Mouse (Mus musculus) naive thymus-derived CD4-positive, alpha-beta T cell, adult 2 months (primary cell): ENCODE results near the gene Sh3pxd2a.

Source experiments
- DNase-seq: peaks from one replicate; pipeline ENCODE4 v3.0.0-alpha.2; 2011; ENCODE audit warnings: low read depth

Sh3pxd2a gene

DNA sequence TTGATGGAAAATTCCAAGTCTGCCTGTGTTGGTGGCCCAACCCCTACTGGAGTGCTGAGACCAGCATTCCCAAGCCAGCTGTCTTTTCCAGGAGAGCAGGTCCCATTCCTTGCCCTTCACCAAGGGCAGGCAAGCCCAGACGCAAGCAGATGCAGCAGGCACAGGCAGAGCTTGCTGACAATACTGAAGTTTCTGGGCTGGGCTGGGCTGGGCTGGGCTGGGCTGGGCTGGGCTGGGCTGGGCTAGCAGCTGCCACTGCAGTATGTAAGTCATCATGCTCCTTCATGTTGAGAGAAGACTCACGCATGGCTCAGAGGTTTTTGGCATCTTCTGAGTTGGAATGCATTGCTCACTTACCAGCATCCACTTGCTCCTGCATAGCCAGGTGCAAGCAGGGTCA is 27.7 kb upstream of the Sh3pxd2a start:
- no peak for DNase-seq

DNA sequence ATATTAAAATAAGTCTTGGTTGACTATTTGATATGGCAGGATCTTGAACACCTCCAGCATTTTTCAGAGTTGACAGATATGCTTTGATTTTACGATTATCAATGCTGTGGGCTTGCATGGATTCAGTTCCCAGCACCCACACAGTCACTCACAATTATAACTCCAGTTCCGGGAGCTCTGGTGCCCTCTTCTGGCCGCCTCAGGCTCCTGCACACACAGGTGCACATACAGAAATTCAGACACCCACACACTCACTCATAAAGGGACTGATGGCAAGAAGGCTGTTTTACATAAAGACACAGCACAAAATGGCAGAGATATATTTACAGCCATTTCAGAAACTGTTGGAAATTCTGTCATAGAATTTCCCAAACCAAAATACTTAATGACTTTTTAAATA is 25.0 kb upstream of the Sh3pxd2a start:
- DNase-seq: peak; percentile 31

DNA sequence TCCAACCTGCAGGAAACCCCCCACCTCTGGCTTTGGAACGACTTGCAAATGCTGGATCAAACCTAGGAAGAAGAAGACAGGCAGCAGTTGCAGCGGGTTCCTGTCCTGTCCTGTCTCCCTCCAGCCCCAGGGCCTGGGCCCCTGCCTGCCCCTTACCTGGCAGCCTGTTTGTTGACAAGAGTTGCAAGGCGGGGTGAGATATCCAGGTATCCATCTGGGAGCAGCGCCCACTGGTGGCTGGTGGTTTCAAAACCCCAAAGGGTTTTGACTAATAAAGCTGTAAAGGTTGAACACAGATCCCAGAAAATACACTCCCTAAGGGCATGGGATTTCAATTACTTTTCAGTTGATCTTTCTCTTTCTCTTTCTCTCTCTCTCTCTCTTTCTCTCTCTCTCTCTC is 24.0 kb upstream of the Sh3pxd2a start:
- DNase-seq: peak; percentile 66

DNA sequence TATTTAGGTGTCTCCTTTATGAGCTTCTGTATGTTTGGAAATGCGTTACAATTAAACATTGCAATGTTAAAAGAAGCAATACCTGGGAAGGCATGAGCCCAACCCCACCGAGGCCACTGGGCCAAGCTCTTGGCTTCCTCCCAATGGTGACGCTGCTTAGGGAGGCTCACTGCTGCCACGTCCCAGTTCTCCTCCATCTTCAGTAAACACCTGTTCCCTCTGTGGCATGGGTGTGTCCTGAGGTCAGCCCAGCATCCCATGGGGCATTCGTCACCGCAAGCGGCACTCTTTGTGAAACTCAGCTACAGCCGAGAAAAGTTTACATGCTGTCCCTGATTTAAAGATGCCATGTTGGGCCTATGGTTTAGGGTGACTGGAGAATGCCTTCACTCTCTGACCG is 23.4 kb upstream of the Sh3pxd2a start:
- no peak for DNase-seq

DNA sequence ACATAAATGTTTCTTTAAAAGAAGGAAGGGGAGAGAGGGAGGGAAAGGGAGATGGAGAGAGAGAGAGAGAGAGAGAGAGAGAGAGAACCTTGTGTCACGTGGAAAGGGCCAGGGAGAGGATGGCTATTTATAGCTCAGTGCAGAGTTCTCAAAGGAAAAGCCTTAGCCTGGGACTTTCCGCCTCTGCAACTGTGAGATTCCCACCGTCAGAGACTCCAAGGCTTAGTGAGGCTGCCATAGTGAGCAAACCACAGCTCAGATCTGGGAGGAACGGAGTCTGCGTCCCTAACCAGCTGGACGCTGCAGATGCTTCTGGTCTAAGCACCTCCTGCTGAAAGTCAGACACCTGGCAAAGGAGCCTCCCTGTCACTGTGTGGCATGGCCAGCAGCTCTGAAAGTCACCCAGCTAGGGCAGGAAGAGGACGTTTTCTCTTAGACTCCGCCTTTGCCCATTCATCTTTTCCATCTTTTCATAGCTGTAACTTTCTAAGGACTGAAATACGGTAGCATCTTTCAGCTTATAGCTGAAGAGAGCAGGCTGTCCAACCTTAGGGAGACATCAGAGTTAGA is 21.9 kb upstream of the Sh3pxd2a start:
- DNase-seq: no peak

DNA sequence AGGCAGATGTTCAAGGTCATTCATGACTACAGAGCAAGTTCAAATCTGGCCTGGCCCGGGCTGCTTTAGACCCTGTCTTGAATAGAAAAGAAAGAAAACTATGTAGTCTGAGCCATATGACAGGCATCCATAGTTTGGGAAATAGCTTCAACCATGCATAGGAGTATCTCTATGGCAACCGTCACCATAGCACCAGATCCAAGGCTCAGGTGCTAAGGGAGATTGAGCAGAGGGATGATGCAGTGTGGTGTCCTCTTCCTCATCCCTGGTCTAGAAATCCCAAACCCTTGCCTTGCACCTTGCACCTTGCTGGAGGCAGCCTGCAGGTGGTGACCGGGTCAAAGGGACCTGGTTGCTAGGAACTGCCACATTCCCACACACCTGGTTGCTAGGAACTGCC is 19.9 kb upstream of the Sh3pxd2a start:
- no peak for DNase-seq

DNA sequence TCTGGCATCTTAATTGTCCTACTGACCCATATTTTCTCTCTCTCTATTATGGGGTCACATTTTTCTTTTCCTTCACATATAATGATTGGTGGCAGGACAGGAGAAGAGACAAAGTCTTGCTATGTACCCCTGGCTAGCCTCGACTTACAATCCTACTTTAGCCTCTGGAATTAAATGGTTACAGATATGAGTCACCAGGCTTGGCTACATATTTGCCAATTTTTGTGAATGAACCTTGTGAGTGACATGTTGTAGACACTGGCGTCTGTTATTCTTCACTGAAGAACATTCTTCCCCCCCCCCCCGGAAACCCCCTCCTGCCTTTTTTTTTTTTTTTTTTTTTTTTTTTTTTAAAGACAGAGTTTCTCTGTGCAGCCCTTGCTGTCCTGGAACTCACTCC is 19.1 kb upstream of the Sh3pxd2a start:
- no peak for DNase-seq

DNA sequence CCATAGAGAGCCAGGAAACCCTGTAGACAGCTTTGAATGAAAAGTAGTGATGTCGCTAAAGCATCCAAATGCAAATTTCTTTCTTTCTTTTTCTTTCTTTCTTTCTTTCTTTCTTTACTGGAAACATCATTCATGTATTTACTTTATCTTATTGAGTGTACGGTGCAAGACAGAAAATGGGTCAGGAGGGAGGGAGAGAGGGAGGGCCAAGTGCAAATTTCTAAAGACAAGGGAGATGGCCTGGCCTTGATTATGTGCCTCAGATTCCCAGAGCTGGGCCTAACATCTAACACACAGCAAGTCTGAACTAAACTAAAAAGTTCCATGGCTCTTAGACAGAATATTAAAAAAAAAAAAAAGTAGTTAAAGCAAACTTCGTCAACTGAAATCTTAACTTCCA is 9.3 kb upstream of the Sh3pxd2a start:
- DNase-seq: no peak

DNA sequence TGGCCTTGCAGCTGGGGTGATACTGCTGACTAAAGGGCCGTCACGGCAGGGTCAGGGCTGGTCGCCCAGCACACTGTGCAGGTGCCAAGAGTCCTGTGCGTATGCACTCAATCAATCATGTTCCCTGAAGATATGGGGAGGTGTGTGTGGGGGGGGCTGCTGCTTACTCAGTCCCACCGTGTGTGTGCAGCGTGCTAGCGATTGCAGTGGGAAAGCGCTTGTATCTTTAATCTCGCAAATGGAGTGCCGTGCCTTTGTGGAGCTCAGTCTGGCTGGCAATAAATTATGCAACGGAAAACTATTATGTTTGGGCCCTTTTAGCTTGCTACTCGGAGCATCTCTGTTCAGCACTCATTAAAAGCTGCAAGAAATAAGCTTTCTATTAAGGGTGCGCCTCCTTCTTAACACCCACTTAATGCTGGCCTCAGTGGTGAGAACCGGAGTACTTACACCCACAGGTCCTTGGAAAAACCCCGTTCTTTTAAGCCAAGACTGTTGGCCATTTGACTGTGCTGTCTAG is 8.7 kb upstream of the Sh3pxd2a start:
- no peak for DNase-seq

DNA sequence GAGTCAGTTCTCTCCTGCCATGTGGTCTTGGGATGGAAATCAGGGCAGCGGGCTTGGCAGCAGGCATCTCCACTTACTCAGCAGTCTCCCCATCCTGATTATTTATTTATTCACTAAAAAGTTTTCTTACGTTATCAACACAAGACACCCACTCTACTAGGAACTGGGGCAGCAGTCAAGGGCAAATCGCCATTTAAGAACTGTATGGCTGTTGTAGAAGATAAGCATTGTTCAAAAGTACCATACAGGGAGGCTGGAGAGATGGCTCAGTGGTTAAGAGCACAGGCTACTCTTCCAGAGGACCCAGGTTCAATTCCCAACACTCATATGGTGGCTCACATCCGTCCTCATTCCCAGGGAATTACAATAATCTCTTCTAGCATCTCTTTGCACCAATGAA is 7.6 kb upstream of the Sh3pxd2a start:
- DNase-seq: no peak

DNA sequence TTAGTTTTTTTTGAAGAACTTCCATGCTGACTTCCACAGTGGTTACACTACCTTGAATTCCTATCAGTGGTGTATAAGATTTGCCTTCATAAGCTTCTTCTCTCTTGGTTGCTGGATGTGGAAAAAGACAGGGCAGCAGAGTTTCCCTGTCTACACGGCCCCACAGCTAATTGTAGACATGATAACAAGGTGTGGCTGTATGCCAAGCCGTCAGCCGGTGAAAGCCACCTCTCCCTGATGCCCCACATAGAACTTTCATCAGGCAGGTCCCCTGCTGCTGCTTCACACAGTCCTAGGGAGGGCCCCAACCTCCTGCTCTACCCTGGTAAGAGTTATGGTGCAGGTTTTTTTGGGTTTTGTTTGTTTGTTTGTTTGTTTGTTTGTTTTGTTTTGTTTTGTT is 4.5 kb upstream of the Sh3pxd2a start:
- DNase-seq: no peak

DNA sequence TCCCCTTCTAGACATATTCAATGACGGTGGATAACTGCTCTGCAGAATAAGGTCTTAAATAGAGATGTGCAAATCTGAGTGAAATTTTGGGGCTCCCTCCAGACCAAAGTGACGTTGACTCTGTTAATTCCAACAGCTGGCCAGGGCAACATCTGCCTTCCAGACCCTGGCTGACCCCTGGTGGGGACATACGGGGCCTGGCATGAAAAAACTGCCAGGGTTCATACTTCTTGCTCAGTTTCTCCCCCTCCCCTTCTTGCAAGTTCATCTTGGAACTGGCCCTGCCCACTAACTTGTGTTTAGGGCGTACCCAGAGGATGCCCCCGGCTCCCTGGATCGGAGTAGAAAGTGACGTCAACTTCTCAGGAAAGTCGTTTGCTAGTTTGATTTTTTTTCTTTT is 2.6 kb upstream of the Sh3pxd2a start:
- DNase-seq: no peak

DNA sequence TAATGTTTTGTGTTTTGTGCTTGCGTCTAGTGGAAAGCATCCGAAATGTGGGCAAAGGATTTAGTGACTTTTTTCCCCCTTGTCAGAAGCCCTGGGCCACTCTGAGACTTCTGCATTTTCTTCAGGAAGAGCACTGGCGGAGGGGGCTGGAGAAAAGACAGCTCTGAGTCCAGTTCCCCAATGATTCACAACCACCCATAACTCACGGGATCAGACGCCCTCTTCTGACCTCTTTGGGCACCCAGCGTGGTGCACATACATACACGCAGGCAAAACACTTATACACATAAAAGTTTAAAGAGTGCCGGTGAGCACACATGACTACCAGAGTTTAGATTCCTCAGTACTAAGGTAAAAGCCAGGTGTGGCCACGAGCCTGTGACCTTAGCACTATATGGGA is 1.3 kb upstream of the Sh3pxd2a start:
- DNase-seq: no peak

DNA sequence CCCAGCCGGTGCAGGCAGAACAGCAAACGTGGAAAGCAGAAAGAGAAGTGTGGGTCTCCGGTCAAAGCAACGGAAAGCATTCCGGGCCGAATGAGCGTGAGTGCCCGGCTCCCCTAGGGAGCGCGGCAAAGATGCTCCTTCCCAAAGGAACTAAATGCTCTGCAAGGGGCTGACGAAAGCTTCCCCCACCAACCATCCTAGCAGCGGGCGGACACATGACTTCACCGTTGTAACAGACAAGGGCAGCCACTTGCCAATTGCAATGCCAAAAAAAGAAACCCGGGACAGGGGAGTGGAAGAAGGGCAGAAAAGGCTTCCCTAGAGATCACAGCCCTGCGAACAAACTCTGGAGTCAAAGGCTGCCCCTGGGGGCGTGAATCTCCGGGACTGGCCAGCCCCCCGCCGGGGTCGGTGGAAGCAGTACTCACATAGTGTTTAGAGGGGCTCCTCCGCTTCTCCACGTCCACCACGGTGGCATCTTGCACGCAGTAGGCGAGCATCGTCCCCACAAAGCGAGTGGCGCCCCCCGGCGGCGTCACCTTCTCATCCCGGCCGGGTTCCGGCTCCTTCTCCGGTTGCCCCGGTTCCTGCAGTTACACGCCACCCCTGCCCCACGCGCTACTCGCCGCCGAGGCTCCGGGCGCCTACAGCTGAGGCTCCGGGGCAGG is 431 bp downstream of the Sh3pxd2a start:
- peak; percentile 92 for DNase-seq

DNA sequence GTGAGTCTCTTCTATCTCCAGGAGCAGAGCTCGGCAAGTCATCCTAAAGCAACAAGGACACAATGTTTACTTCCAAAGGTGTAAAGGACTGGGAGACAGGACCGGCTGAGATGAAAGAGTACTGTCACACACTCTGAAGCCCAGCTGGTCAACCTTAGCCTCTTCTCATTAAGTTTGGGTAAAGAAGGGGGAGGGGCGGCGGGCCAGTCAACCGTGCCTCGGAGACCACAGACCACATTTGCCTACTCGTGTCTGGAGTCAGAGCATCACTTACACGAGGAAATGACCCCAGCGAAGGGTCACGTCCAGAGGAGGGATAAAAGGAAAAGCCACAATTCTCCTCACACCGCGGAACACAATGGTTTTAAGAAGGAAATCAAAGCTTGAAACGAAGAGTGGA is 995 bp downstream of the Sh3pxd2a start:
- DNase-seq: no peak

DNA sequence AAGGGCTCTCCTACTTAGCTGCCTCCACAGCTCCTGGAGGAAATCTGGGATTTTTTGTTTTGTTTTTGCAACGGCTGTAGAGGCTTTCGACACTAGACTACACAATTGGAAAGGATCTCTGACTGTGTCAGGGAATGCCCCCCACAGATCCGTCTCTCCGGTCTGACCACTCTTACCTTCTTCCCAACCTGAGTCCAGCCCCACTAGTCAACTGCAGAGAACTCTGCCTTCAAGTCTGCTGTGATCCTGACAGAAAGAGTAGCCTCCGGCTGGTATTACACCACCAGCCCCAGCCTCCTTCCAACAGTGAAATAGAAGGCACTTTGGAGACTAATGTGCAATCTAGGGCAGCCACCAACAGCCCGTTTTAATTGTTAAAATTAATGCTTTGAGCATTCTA is 1.5 kb downstream of the Sh3pxd2a start:
- DNase-seq: no peak

DNA sequence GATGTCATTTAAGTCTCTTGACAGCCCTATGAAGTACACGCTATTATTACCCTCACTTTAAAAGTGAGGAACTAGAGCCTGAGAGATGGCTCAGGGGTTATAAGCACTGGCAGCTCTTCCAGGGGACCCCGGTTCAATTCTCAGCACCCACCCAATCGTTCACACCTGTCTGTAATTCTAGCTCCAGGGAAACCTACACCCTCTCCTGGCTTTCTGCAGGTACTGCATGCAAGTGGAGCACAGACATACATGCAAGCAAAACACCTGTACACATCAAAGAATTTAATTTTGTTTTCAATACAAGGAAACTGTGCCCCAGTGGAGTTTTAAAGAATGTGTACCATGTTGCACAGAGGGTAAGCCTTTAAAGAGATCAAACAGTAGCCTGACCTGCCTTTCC is 2.4 kb downstream of the Sh3pxd2a start:
- no peak for DNase-seq

DNA sequence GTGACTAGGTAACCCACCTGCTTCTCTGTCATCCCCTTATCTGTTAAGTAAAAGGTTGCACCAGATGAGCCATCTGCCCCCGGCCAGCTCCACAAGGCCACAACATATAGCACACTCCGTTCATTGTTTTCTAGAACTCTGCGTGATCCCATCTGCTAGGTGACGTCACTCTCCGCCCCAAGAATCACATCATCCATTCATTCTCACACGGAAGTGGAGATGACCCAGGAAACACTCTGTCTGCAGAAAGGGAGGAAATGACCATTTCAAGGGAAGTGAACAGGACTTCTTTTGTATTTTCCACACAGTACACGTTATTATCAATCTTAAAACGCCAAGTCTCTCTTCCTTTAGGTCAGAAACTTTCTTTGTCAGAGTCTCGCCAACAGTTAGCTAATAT is 2.8 kb downstream of the Sh3pxd2a start:
- no peak for DNase-seq

DNA sequence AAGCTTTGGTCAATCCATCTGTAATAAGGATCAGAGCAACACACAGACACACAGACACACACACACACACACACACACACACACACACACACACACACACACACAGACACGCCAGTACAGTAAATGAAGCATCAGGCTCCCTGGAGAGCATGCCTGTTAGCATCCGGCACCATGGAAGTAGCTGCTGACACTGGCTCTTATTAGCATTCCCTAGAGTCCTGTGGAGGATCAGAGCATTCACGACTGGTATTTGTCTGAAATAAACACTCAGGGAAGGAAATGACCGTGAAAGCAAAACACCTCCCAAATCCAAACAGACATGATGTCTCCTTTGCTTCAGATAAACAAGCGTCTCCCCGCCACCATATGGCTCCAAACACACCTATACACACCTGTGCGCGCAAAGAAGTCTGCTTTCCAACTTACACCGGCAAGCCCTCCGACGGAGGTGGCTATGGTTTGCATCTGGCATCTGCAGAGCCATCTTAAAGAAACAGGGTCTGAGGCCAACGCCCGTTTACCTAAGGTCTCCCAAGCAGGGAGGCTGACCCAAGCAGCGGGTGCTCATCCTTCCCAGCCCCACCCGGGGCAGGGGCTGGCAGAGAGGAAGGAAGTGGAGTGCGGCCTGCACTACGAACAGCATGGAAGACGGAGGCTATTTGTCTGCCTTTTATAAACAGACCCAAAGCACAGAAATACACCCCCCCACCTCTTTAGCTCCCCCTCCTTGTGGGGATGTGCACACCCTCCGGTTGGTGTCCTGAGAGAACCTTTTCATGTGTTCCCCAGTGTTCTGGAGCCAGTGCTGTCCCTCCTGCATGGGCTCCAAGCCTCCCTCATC is 3.9 kb downstream of the Sh3pxd2a start:
- DNase-seq: peak; percentile 10

DNA sequence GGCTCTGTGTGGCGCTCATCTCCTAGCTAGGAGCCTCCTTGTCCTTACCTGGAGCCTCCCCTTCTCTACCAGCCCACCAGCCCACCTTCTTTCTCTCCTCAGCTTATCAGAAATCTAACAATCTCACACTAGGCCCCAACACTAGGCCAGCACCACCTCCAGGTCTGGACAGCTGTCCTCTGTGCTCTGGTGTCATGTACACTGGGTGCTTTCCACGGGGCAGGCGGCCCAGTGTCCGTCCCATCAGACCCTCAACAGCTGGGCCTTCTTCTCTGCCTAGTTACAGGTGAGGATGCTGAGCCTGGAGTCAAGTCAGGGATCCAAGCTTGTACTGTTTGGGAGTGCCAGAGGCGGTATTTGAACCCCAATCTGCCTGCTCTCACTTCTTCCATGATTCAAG is 5.0 kb downstream of the Sh3pxd2a start:
- no peak for DNase-seq

DNA sequence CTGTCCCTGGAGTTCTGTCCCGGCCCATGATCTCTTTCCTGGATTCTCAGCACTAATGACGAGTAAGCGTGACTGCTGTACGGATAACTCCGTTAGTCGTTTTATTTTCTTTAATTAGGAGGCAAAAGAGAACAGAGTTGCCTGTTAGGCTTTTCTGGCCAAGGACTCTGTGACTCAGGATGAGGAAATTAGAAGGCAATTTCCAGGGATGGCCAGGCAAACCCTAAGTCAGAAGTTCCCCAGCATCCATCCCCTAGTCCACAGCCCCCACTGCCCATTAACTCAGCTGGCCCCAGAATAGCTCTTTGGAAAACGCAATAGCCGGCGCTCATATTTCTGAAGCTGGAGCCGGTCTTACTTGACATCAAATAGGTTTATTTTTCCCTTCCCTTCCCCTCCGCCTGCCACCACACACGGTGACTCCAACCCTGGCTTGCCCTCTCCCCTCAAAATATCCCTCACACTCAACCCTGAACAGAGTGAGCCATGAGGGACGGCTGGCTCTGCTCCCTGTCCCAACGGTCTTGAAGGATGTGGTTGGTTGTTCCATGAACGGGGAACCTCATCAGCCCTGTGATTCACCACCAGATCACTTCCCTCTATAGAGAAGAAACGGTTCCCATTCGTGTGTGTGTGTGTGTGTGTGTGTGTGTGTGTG is 5.6 kb downstream of the Sh3pxd2a start:
- no peak for DNase-seq

DNA sequence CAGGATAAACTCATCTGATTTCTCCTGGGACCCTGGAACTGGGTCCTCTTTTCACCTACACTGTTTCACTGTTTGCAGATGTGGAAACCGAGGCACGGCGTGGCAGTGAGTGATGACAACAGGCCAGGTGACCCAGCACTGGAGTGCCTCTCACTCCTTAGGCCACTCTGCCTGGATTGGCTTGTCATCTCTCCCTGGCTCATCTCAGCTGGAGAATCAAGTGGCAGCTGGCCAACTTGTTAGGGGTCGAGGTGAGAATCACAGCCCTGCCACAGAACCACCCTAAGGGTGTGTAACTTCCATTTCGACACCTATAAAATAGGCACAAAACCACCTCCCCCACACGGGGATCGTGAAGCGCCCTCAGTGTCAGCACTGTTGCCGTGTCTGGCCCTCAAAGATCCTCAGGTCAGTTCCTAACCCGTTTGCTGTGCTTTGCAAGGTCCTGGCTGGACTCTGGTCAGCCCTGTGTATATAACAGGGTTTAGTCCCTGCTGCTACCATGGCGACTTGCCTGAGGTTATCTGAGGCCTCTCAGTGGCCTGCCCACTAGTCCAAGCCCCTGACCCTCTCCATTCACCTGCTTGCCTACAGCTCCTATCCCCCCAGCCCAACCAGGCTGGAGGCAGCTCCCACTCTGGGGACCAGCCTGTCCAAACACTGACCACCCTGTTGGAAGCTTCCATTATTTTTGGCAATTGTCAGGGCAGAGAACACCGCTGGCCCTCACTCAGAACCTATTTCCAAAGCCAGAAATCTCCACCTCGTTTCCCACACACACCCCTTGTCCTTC is 6.3 kb downstream of the Sh3pxd2a start:
- no peak for DNase-seq
